Mouse (Mus musculus): ENCODE measurements around the gene Zfp511. TPM values are rescaled to one million over a fixed set of nuclear protein-coding genes. Genes with fewer than 3 reads are reported as not detected.

The Zfp511 gene
- polyA plus RNA-seq, 1 experiment from 2014 or later: 41.4 TPM

DNA sequence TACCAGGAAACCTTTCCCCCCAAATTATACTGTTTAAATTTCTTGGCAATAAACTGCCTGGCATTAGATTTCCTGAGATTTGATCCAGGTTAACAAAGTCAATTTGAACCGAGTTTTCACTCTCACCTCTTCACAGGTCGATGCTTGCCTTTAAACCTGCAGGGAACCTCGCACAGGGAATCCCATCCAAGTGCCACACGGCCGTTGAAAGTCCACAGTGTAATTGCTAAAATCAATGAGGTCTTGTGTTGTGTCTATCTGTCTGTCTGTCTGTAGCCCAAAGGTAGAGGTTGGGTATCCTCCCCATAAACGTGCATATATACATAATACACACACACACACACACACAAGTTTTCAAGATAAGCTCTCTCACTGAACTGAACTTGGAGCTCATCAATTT lies 31.2 kb downstream of the Zfp511 start:
- Histone ChIP-seq H3K9me3 (no peaks in the 10 kb centered on the region), H3K9ac (replicated peaks) (no peak overlapping the region), H3K4me1 (replicated peaks) (no peaks in the 10 kb centered on the region), H3K36me3 (no peaks in the 10 kb centered on the region), H3K4me2 (no peak overlapping the region), H3K4me3 (replicated peaks) (no peak overlapping the region), H3K27ac (no peak overlapping the region), H3K27me3 (peaks cover 51% of the 10 kb centered on the region)
- ATAC-seq (ENCODE audit: insufficient number of reproducible peaks, insufficient read depth, low FRiP score, low TSS enrichment, low read depth): no peak
- 66% methylated on average over 6 of the region's 6 CpGs for WGBS

DNA sequence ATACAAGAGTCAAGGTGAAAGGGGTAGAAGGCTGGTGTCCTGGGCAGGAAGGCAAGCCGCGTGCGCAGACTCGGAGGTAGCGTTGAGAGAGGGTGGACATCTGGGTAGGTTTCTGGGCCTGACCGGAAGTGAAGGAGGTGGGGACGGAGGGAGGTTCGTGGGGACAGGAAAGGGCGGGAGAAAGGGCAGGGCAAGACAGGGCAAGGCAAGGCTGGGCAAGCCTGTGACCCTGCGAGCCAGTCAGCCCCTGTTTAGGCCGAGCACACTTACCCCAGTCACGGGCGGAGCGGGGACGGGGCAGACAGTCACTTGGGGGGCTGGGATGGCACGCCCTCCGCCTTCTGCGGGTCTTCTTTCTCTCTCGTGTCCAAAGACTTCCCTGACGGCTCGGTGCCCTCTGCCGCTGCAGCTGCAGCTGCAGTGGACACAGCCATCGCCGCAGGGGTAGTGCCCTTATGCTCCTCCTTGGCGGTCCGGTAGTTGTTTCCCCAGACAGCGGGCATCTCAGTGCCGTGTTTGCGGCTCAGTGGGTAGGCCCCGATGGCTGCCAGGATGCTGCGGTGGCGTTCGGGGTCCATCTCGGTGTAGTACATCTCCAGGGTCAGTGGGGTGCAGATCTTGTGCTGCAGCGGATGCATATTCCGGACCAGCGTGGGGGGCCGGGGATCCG lies 34.0 kb downstream of the Zfp511 start:
- Histone ChIP-seq H3K9ac (replicated peaks) (peak overlapping the region; percentile 50), H3K4me1 (replicated peaks) (no peaks in the 10 kb centered on the region), H3K4me3 (replicated peaks) (peak overlapping the region; percentile 29), H3K36me3 (no peaks in the 10 kb centered on the region), H3K27me3 (peaks cover 33% of the 10 kb centered on the region), H3K9me3 (no peaks in the 10 kb centered on the region), H3K27ac (no peak overlapping the region), H3K4me2 (peak overlapping the region; percentile 50)
- 33% methylated on average over 39 of the region's 39 CpGs for WGBS
- ATAC-seq (ENCODE audit: insufficient number of reproducible peaks, insufficient read depth, low FRiP score, low TSS enrichment, low read depth): no peak

- Histone ChIP-seq H3K4me2 (no peak overlapping the region), H3K27ac (no peak overlapping the region), H3K9me3 (no peaks in the 10 kb centered on the region), H3K27me3 (peaks cover 49% of the 10 kb centered on the region), H3K36me3 (no peaks in the 10 kb centered on the region), H3K9ac (replicated peaks) (no peak overlapping the region), H3K4me3 (replicated peaks) (no peak overlapping the region), H3K4me1 (replicated peaks) (peaks cover 13% of the 10 kb centered on the region)
- ATAC-seq (ENCODE audit: insufficient number of reproducible peaks, insufficient read depth, low FRiP score, low TSS enrichment, low read depth): no peak
- WGBS: 80% methylated on average over 6 of the region's 6 CpGs
Observed at GRCm38 (mm10) chr7:140077698-140078097, 41.5 kb downstream of the Zfp511 start.

DNA sequence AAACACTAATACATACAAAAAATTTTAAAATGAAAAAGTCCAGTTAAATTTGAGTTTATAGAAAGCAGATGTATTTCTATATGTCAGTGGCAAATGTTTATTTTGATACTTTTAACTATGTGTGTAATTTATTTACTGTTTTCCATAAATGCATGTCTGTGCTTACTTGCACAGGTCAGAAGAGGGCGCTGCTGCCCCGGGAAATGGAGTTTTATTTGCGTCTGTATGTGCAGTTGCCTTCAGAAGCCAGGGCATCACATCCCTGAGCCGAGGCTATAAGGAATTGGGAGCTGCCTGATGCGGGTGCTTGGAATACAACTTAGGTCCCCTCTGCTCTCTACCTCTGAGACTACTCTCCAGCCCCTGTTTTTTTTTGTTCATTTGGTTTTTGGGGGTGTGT lies 42.5 kb downstream of the Zfp511 start:
- Histone ChIP-seq H3K4me2 (no peak overlapping the region), H3K9ac (replicated peaks) (no peak overlapping the region), H3K27ac (no peak overlapping the region), H3K36me3 (no peaks in the 10 kb centered on the region), H3K4me1 (replicated peaks) (peaks cover 13% of the 10 kb centered on the region), H3K4me3 (replicated peaks) (no peak overlapping the region), H3K27me3 (peaks cover 57% of the 10 kb centered on the region), H3K9me3 (no peaks in the 10 kb centered on the region)
- no peak for ATAC-seq (ENCODE audit: insufficient number of reproducible peaks, insufficient read depth, low FRiP score, low TSS enrichment, low read depth)
- WGBS: 4% methylated on average over 5 of the region's 5 CpGs

GRCm38 (mm10) chr7:140080503-140081156 lies 44.4 kb downstream of the Zfp511 start:
- peaks cover 54% of the 10 kb centered on the region for H3K27me3 ChIP-seq
- peak overlapping the region; percentile 32 for H3K4me3 ChIP-seq (replicated peaks)
- H3K4me2 ChIP-seq: peak overlapping the region; percentile 54
- peak; percentile 79 for ATAC-seq (ENCODE audit: insufficient number of reproducible peaks, insufficient read depth, low FRiP score, low TSS enrichment, low read depth)
- no peak overlapping the region for H3K27ac ChIP-seq
- no peak overlapping the region for H3K9ac ChIP-seq (replicated peaks)
- WGBS: 5% methylated on average over 24 of the region's 24 CpGs
- H3K36me3 ChIP-seq: no peaks in the 10 kb centered on the region
- H3K9me3 ChIP-seq: no peaks in the 10 kb centered on the region
- H3K4me1 ChIP-seq (replicated peaks): peaks cover 13% of the 10 kb centered on the region

DNA sequence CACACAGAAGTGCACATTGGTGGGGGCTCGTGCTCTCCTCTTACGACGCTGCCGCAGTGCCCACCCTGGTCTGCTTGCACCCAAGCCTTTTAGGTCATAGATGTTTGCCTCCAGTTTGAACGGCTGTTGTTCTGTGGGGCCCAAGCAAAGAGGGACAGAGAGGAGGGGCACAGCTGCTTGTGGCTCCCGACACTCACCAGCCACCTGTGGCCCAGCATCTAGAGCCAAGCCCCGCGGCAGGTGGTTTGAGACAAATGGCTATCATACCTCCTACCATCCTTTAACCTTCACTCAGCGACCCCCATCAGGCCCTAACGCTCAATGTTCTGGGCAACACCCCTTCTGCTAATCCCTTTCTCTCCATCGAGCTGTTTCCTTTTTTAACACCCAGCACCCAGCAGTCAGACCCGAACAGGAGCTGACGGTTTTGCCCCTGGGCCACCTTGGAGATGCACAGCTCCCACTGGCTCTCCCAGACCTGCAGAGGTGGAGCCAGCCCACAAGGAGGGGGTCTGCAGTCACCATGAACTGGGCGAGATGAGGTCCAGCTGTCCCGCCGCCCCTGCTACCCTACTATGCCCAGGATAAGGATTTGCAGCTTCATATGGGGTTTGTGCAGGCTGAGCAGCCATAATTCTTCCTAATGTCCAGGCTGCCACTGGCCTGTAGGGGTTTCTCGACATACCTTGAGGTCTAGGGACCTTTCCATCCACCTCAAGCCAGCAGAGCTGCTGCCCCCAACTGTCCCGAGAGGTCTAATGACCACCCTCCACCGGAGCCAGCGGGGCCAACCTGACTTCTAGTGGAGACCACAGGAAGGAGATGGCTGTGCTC lies 45.4 kb downstream of the Zfp511 start:
- Histone ChIP-seq H3K4me2 (peak overlapping the region; percentile 54; the same call in 1 of the 2 replicates), H3K4me1 (replicated peaks) (peaks cover 13% of the 10 kb centered on the region), H3K36me3 (no peaks in the 10 kb centered on the region), H3K9me3 (no peaks in the 10 kb centered on the region), H3K27me3 (peaks cover 54% of the 10 kb centered on the region), H3K27ac (no peak overlapping the region), H3K4me3 (replicated peaks) (peak overlapping the region; percentile 32), H3K9ac (replicated peaks) (no peak overlapping the region)
- 19% methylated on average over 20 of the region's 20 CpGs for WGBS
- peak; percentile 28; the same call in 1 of the 2 replicates for ATAC-seq (ENCODE audit: insufficient number of reproducible peaks, insufficient read depth, low FRiP score, low TSS enrichment, low read depth)

GRCm38 (mm10) chr7:140082242-140082678 lies 46.1 kb downstream of the Zfp511 start, which contains the start of gene Caly:
Gene Caly, minus strand, starts transcription at chr7:140082548.
- H3K9ac ChIP-seq (replicated peaks): no peak within 1 kb of the TSS
- H3K9me3 ChIP-seq: no peaks in the 10 kb centered on the region
- peaks cover 13% of the 10 kb centered on the region for H3K4me1 ChIP-seq (replicated peaks)
- WGBS: 5% methylated on average over 18 of the region's 18 CpGs
- H3K4me2 ChIP-seq: peak within 1 kb of the TSS; percentile 54; the same call in 1 of the 2 replicates
- peaks cover 54% of the 10 kb centered on the region for H3K27me3 ChIP-seq
- peak; percentile 17; the same call in 1 of the 2 replicates for ATAC-seq (ENCODE audit: insufficient number of reproducible peaks, insufficient read depth, low FRiP score, low TSS enrichment, low read depth)
- H3K4me3 ChIP-seq (replicated peaks): peak within 1 kb of the TSS; percentile 32
- no peaks in the 10 kb centered on the region for H3K36me3 ChIP-seq
- no peak within 1 kb of the TSS for H3K27ac ChIP-seq

Small RNA genes lying within 50 kb of the gene (microRNA-seq; reads per million reads assigned to microRNA genes)
- gene Mir7062: 1.6 reads per million

Other genes with a start within 250 kb of the Zfp511 start
- not detected in 2 replicates for gene Adgra1, start 202.2 kb upstream of the Zfp511 start, polyA plus RNA-seq (2016; fragmentation: Nextera tagmentation; extraction: Ambion mirVana)
- gene Kndc1, start 141.7 kb upstream of the Zfp511 start, polyA plus RNA-seq (2016; fragmentation: Nextera tagmentation; extraction: Ambion mirVana): 0.13 and 0.15 TPM in 2 replicates
- gene Utf1, start 92.6 kb upstream of the Zfp511 start, polyA plus RNA-seq (2016; fragmentation: Nextera tagmentation; extraction: Ambion mirVana): 0.23 and 0.34 TPM in 2 replicates
- gene 6430531B16Rik, start 57.6 kb upstream of the Zfp511 start, polyA plus RNA-seq (2016; fragmentation: Nextera tagmentation; extraction: Ambion mirVana): 0.31 and 0.51 TPM in 2 replicates
- 2.1 and 2.7 TPM in 2 replicates for gene Adam8, start 43.8 kb upstream of the Zfp511 start, polyA plus RNA-seq (2016; fragmentation: Nextera tagmentation; extraction: Ambion mirVana)
- 82.3 and 82.8 TPM in 2 replicates for gene Tubgcp2, start 278 bp downstream of the Zfp511 start, polyA plus RNA-seq (2016; fragmentation: Nextera tagmentation; extraction: Ambion mirVana)
- gene Msx3, start 12.7 kb downstream of the Zfp511 start, polyA plus RNA-seq (2016; fragmentation: Nextera tagmentation; extraction: Ambion mirVana): 0.10 TPM in 1 of 2 replicates, not detected in the other
- gene Caly, start 46.2 kb downstream of the Zfp511 start, polyA plus RNA-seq (2016; fragmentation: Nextera tagmentation; extraction: Ambion mirVana): 1.8 and 2.5 TPM in 2 replicates
- gene Prap1, start 57.0 kb downstream of the Zfp511 start, polyA plus RNA-seq (2016; fragmentation: Nextera tagmentation; extraction: Ambion mirVana): not detected in 2 replicates
- 21.3 and 21.8 TPM in 2 replicates for gene Fuom, start 66.0 kb downstream of the Zfp511 start, polyA plus RNA-seq (2016; fragmentation: Nextera tagmentation; extraction: Ambion mirVana)
- gene Paox, start 79.4 kb downstream of the Zfp511 start, polyA plus RNA-seq (2016; fragmentation: Nextera tagmentation; extraction: Ambion mirVana): 15.5 and 20.4 TPM in 2 replicates
- gene Echs1, start 80.1 kb downstream of the Zfp511 start, polyA plus RNA-seq (2016; fragmentation: Nextera tagmentation; extraction: Ambion mirVana): 166 and 175 TPM in 2 replicates
- 20.2 and 22.6 TPM in 2 replicates for gene Mtg1, start 101.2 kb downstream of the Zfp511 start, polyA plus RNA-seq (2016; fragmentation: Nextera tagmentation; extraction: Ambion mirVana)
- gene Sprn, start 118.5 kb downstream of the Zfp511 start, polyA plus RNA-seq (2016; fragmentation: Nextera tagmentation; extraction: Ambion mirVana): 0.10 and 0.14 TPM in 2 replicates
- not detected in 2 replicates for gene Olfr522, start 128.4 kb downstream of the Zfp511 start, polyA plus RNA-seq (2016; fragmentation: Nextera tagmentation; extraction: Ambion mirVana)
- not detected in 2 replicates for gene Olfr523, start 136.8 kb downstream of the Zfp511 start, polyA plus RNA-seq (2016; fragmentation: Nextera tagmentation; extraction: Ambion mirVana)
- not detected in 2 replicates for gene Olfr524, start 169.6 kb downstream of the Zfp511 start, polyA plus RNA-seq (2016; fragmentation: Nextera tagmentation; extraction: Ambion mirVana)
- gene Cd163l1, start 181.9 kb downstream of the Zfp511 start, polyA plus RNA-seq (2016; fragmentation: Nextera tagmentation; extraction: Ambion mirVana): not detected in 2 replicates
- not detected in 2 replicates for gene 5830411N06Rik, start 210.9 kb downstream of the Zfp511 start, polyA plus RNA-seq (2016; fragmentation: Nextera tagmentation; extraction: Ambion mirVana)

Data from limb, embryonic 12.5 days (tissue).